Mouse (Mus musculus): ENCODE measurements around the gene Rgl3. TPM values are rescaled to one million over a fixed set of nuclear protein-coding genes. Genes with fewer than 3 reads are reported as not detected.

Gene Rgl3
- polyA plus RNA-seq, 1 experiment: 30.4 TPM

- no peak for DNase-seq (ENCODE audit: low read depth)
These were observed 5.3 kb downstream of the Rgl3 start for GRCm38 (mm10) chr9:21983911-21984310.

- DNase-seq (ENCODE audit: low read depth): no peak
These were observed 10.7 kb downstream of the Rgl3 start for GRCm38 (mm10) chr9:21978398-21979128.

GRCm38 (mm10) chr9:21977972-21978371 lies 11.3 kb downstream of the Rgl3 start:
- DNase-seq (ENCODE audit: low read depth): no peak

DNA sequence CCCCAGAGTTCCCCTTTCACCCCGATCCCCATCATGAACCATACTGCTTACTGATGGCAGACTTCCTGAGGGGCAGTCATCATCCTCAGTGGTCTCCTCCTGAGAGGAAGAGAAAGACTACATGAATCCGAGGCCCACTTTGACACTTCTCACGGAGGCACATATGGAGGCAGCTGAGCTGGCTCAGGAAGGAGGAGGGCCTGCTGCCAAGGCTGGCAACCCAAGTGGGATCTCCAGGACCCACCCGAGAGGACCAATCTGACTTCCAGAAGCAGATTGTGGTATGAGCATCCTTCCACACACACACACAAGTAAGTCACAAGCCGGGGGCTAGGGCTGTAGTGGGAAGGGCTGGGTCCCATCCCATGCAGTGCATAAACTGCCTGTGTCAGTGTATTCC lies 11.9 kb downstream of the Rgl3 start:
- no peak for DNase-seq (ENCODE audit: low read depth)

- DNase-seq (ENCODE audit: low read depth): no peak
These were observed 12.5 kb downstream of the Rgl3 start for GRCm38 (mm10) chr9:21976626-21977175.

- no peak for DNase-seq (ENCODE audit: low read depth)
These were observed 19.9 kb downstream of the Rgl3 start for GRCm38 (mm10) chr9:21969304-21969703.

- DNase-seq (ENCODE audit: low read depth): no peak
These were observed 20.4 kb downstream of the Rgl3 start for GRCm38 (mm10) chr9:21968883-21969282.

GRCm38 (mm10) chr9:21963417-21963816 lies 25.8 kb downstream of the Rgl3 start, which contains the start of gene Epor:
Gene Epor, minus strand, starts transcription at chr9:21963506.
- DNase-seq (ENCODE audit: low read depth): no peak

DNA sequence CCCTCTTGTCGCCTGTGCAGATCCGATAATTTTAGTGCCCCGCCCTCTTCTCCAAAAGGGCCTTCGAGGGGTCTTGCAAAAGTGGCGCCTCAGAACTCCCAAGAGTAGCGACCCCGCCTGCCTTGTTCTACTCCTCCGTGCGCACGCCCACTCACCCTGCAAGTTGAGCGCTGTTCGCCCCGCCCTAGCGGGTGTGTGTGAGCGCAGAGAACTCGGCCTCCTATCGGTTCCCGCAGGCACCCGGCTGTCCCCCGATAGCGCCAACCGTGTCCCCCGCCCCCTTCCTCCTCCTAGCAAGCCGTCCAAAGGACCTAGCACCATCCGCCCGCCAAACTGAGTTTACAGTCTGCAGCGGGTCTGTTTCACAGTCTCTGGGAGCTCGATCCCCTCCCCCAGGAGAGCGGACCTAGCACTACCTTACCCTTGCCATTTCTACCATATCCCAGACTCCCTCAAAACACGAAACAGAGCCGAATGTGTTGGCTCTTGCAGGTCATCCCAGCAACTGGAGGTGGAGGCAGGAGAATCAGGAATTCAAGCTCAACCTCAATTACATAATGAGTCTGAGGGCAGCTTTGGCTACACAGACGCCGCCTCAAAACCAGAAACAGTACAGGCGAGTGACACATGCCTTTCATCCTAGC lies 26.7 kb downstream of the Rgl3 start:
- DNase-seq (ENCODE audit: low read depth): no peak

GRCm38 (mm10) chr9:21962010-21962409 lies 27.2 kb downstream of the Rgl3 start:
- no peak for DNase-seq (ENCODE audit: low read depth)

DNA sequence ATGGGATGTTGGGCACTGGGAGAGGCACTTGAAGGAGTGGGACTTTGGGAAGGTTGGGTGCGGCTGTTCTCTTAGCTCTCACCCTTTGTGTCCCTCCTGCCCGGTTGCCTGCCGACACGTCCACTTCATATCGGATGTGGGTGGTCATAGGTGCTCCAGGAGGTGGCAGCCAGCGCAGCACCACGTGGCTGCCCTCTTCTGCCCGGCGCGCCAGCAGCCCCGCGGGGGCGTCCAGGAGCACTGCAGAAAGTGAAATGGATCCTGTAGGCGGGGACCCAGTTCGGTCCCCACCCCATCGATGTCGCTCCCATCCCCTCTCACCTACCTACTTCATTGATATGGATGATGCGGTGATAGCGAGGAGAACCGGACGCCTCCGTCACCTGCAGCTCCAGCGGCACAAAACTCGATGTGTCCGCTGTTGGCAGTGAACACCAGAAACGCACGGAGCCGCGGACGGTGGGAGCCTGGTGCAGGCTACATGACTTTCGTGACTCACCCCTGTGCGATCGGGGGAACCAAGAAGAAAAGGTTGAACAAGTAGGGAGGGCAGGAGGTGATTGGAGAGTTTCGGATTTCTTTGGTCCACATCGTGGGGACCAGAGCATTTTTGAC lies 27.8 kb downstream of the Rgl3 start:
- no peak for DNase-seq (ENCODE audit: low read depth)

DNA sequence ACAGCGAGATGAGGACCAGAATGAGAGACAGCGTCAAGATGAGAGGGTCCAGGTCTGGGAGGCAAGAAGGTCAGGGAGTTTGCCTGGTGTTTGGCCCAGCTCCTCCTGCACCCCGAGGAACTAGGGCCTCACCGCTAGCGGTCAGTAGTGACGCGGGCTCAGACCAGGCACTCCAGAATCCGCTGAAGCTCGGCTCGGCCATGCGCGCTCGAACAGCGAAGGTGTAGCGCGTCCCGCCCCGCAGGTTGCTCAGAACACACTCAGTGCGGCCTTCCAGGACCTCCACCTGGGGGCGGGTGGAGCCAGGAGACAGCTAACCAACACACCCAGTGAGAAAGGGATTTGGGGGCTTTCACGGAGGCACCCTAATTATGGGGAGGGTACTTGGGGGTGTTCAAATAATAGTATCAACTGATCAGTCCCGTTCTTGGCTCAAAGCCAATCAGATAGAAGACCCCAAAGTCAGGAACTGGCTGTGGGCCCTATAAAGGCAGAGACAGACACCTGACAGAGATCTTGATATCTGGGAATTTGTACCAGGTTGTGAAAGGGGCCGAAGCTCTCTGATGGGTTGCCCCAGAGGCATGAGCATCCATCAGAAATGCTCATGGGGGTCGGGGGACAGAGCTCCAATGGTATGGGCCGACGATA lies 28.6 kb downstream of the Rgl3 start:
- no peak for DNase-seq (ENCODE audit: low read depth)

- no peak for DNase-seq (ENCODE audit: low read depth)
These were observed 29.1 kb downstream of the Rgl3 start for GRCm38 (mm10) chr9:21960135-21960534.

DNA sequence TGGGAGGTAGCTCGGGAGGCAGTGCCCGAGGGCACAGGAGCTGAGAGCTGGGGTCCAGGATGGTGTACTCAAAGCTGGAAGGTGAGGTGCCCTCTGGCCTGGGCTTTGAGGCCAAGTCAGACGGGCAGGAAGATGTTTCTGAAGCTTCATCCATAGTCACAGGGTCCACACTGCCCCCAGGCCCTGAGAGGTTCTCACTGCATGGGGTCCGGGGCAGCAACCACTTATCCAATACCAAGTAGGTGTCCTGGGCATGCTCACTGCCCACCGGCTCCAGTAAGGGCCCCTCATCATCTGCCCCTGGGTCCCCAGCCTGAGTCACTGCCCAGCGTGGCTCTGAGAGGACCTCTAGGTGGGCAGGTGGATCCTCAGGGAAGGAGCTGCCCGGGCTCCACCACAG lies 30.0 kb downstream of the Rgl3 start:
- DNase-seq (ENCODE audit: low read depth): no peak

GRCm38 (mm10) chr9:21958372-21958771 lies 30.9 kb downstream of the Rgl3 start:
- no peak for DNase-seq (ENCODE audit: low read depth)

DNA sequence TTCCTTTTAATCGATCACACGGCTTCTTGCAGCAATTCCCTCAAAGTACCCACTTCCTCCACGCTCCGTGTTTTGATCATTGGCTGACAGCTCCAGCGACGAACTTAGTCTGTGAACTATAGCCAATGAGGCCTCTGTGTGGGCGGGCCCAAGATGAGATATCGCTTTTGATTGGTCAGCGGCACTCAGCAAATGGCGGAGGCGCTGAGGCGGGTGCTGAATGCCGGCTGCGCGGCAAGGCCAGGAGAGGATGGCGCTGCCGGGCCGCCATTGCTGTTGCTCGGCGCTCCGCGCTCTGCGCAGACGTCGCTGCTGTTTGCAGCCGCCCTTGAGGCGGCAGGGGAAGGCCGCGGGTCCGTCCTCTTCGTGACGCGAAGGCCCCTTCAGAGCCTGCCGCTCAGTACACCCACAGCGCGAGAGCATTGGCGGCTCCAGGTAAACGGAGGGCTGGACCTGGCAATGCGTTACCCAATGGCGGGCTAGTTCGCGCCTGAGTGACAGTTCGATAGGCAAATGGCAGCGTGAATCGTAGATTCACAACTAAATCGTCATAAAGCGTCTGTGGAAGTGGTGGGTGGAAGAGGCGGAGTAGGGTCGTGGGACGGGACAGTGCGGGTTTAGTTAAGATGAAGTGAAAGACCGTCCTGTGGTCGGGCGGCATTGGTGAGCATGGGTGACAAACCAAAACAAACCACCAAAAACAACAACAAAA lies 33.5 kb downstream of the Rgl3 start, which contains the start of gene Swsap1:
Swsap1 (plus strand) TSS at position 186 of the 712 bp plus-strand sequence.
- DNase-seq (ENCODE audit: low read depth): peak; percentile 88

- DNase-seq (ENCODE audit: low read depth): no peak
These were observed 34.0 kb downstream of the Rgl3 start for GRCm38 (mm10) chr9:21955225-21955569.

DNA sequence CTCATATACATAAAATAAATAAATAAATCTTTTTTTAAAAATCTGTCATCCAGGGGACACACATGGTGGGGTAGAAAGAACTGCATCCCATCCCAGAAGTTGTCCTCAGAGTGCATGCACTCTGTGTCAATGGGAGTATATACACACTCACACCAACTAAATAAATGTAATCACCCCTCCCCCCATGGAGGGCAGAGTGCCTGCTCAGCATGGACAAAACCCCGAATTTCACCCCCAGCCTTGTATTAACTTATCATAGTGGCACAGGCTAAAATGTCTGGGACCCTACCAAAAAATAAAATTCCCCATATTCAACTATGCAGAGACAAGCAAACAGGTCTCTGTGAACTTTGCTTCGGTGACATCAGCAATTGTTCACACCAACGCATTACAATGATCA lies 34.6 kb downstream of the Rgl3 start:
- no peak for DNase-seq (ENCODE audit: low read depth)

GRCm38 (mm10) chr9:21953600-21953999 lies 35.6 kb downstream of the Rgl3 start:
- no peak for DNase-seq (ENCODE audit: low read depth)

- no peak for DNase-seq (ENCODE audit: low read depth)
These were observed 37.3 kb downstream of the Rgl3 start for GRCm38 (mm10) chr9:21951977-21952376.

GRCm38 (mm10) chr9:21950322-21950721 lies 38.9 kb downstream of the Rgl3 start:
- DNase-seq (ENCODE audit: low read depth): no peak

DNA sequence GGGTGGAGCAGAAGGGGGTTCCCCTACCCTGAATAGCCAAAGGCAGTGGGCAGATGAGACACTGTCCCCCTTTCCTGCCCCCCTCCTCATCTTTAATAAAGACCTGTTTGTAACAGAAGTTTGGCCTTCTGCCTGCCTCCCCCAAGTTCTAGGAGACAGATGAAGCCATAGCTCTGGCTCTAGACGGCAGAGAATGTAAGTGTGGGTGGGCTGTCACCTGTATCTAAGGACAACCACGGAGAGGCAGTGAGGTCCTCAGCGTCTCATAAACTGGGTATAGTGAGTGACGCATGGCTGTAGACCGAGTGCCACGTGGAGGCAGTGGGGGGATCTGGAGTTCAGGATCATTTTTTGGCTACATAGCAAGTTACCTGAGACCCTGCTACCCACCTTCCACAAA lies 40.5 kb downstream of the Rgl3 start:
- no peak for DNase-seq (ENCODE audit: low read depth)

All from gonadal fat pad, adult 2 months (tissue).